Mouse (Mus musculus) G1E (cell line): ENCODE measurements around the gene Apol8.
"Not testable (repeated sequence)": the region's sequence is repeated elsewhere in the genome, so short reads cannot be mapped to it uniquely, and the experiment has no call there.

Source experiments
- CTCF ChIP-seq: IDR thresholded peaks from 2 replicates; pipeline ENCODE4 v1.5.1; 2012; ENCODE audit warnings: low read depth, low read length, inconsistent platforms, mixed read lengths
- GATA1 ChIP-seq: IDR thresholded peaks from 2 replicates; pipeline ENCODE4 v1.6.1; 2012; ENCODE audit warnings: borderline replicate concordance, low read length, inconsistent platforms, mixed read lengths
- TAL1 ChIP-seq: conservative IDR thresholded peaks from 2 replicates; pipeline ENCODE4 v1.6.1; 2012; ENCODE audit warnings: low read depth, low read length, inconsistent platforms, mixed read lengths

DNA sequence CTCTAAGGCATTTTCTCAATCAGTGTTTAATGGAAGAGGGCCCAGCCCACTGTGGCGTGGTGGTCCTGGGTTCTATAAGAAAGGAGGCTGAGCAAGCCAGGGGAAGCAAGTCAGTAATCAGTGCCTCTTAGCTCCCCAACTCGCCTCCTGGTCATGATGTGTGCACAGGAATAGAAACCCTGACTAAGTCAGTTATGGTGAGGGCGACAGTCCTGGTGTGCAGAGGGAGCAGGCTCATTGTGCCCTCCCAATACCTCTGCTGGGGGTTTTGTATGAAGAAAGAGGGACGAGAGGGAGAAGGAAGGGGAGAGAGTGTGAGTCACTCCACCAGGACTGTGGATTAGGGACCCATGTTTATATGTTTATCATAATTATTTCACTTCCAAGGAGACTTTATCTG lies 22.9 kb downstream of the Apol8 start:
- TF ChIP-seq CTCF, TAL1, GATA1: not testable (repeated sequence)
